Mouse (Mus musculus): ENCODE measurements around the gene Arvcf. TPM values are rescaled to one million over a fixed set of nuclear protein-coding genes. Genes with fewer than 3 reads are reported as not detected.

Arvcf gene
- total and polyA plus RNA-seq, 2 experiments from 2014 or later: 22.5 to 62.1 TPM

DNA sequence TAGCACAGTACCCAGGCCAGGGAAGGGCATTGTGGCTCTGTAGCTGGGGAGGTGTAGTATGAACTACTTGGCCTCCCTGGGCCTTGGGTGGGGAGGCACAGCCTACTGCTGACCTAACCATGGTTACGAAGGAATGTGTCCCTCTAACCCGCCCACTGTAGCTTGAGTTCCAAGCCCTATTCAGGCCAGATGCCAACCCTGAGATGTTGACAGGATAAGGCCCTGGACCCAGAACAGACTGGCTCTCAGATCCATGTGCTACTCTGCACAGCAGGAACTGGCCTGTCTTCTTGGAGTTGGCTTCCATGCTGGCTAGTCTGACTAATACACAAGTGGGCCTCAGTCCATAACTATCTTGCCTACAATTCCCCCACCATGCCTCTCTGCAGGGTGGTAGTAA lies 48.2 kb downstream of the Arvcf start:
- no peak for DNase-seq (ENCODE audit: low spot score)
- peaks cover 28% of the 10 kb centered on the region for H3K4me1 ChIP-seq (ENCODE audit: control insufficient read depth, insufficient read depth)

DNA sequence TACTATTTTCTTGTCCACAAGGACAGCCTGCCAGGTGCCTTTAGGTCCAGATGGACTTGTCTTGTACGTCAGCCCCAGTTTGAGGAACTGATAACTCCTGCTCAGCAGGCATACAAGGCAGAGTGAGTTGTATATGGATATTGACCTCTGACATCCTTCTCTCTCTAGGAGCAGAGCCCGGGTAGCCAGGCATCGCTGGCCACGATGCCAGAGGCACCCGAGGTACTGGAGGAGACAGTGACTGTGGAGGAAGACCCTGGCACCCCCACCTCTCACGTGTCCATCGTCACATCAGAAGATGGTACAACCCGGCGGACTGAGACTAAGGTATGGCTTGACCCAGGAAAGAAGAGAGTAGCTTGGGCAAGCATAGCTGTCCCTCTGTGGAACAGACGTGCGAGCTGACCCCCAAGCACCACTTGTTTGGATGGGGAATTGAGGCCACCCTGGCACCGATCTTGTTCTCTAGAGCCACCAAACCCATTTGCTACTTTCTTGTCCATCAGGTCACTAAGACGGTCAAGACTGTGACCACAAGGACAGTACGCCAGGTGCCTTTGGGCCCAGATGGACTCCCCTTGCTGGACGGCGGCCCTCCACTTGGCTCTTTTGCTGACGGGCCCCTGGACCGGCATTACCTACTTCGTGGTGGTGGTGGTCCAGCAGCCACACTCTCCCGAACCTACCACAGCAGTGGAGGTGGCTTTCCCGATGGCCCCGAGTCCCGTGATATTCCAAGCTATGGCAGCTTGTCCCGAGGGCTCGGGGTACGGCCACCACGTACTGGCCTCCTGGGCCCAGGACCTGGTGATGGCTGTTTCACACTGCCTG lies 49.0 kb downstream of the Arvcf start:
- ATAC-seq (ENCODE audit: insufficient read depth, low read depth): no peak
- Histone ChIP-seq H3K4me2 (ENCODE audit: low read depth, low read length) (no peak overlapping the region), H3K36me3 (replicated peaks; ENCODE audit: control insufficient read depth, insufficient read depth, low read length) (peaks cover 49% of the 10 kb centered on the region), H3K4me1 (ENCODE audit: control insufficient read depth, insufficient read depth) (peaks cover 28% of the 10 kb centered on the region), H3K9ac (replicated peaks; ENCODE audit: low read depth, low read length) (no peak overlapping the region), H3K27me3 (ENCODE audit: control insufficient read depth, insufficient read depth, low read length) (no peaks in the 10 kb centered on the region), H3K27ac (ENCODE audit: low read depth) (peak overlapping the region; percentile 92), H3K9me3 (replicated peaks; ENCODE audit: control insufficient read depth, low read length) (no peaks in the 10 kb centered on the region), H3K4me3 (ENCODE audit: low read depth, low read length) (no peak overlapping the region)
- TF ChIP-seq CTCF (IDR thresholded peaks at IDR 0.05; ENCODE audit: low read depth): no peak
- TF ChIP-seq EP300 (IDR thresholded peaks at IDR 0.05; ENCODE audit: low read depth): no peak
- 95% methylated on average over 27 of the region's 27 CpGs for WGBS
- DNase-seq (ENCODE audit: low spot score): no peak

More for the DNA sequence above, 48.2 kb downstream of the Arvcf start:
- H3K27ac ChIP-seq (ENCODE audit: low read depth): peak overlapping the region; percentile 92
- peaks cover 43% of the 10 kb centered on the region for H3K36me3 ChIP-seq (replicated peaks; ENCODE audit: control insufficient read depth, insufficient read depth, low read length)
- H3K27me3 ChIP-seq (ENCODE audit: control insufficient read depth, insufficient read depth, low read length): no peaks in the 10 kb centered on the region
- no peaks in the 10 kb centered on the region for H3K9me3 ChIP-seq (replicated peaks; ENCODE audit: control insufficient read depth, low read length)
- WGBS: 21% methylated on average over 2 of the region's 2 CpGs
- TF ChIP-seq EP300 (IDR thresholded peaks at IDR 0.05; ENCODE audit: low read depth): no peak
- no peak for TF ChIP-seq CTCF (IDR thresholded peaks at IDR 0.05; ENCODE audit: low read depth)
- H3K9ac ChIP-seq (replicated peaks; ENCODE audit: low read depth, low read length): no peak overlapping the region; the same call in 1 of the 2 replicates
- H3K4me3 ChIP-seq (ENCODE audit: low read depth, low read length): no peak overlapping the region
- 0 out of 2 replicates have a peak overlapping the region, but pooled peaks have one; percentile 4 for H3K4me2 ChIP-seq (ENCODE audit: low read depth, low read length)
- ATAC-seq (ENCODE audit: insufficient read depth, low read depth): 0 out of 2 replicates have a peak, but pooled peaks have one; percentile 2

- DNase-seq (ENCODE audit: low spot score): no peak
- Histone ChIP-seq H3K4me3 (ENCODE audit: low read depth, low read length) (no peak overlapping the region), H3K27ac (ENCODE audit: low read depth) (no peak overlapping the region), H3K36me3 (replicated peaks; ENCODE audit: control insufficient read depth, insufficient read depth, low read length) (peaks cover 78% of the 10 kb centered on the region), H3K9me3 (replicated peaks; ENCODE audit: control insufficient read depth, low read length) (no peaks in the 10 kb centered on the region), H3K9ac (replicated peaks; ENCODE audit: low read depth, low read length) (no peak overlapping the region), H3K27me3 (ENCODE audit: control insufficient read depth, insufficient read depth, low read length) (no peaks in the 10 kb centered on the region), H3K4me1 (ENCODE audit: control insufficient read depth, insufficient read depth) (peaks cover 15% of the 10 kb centered on the region), H3K4me2 (ENCODE audit: low read depth, low read length) (no peak overlapping the region)
- TF ChIP-seq CTCF (IDR thresholded peaks at IDR 0.05; ENCODE audit: low read depth) (no peak), EP300 (IDR thresholded peaks at IDR 0.05; ENCODE audit: low read depth) (no peak)
- 73% methylated on average over 9 of the region's 9 CpGs for WGBS
- no peak for ATAC-seq (ENCODE audit: insufficient read depth, low read depth)
These were observed 52.0 kb downstream of the Arvcf start for GRCm38 (mm10) chr16:18400028-18400427.

DNA sequence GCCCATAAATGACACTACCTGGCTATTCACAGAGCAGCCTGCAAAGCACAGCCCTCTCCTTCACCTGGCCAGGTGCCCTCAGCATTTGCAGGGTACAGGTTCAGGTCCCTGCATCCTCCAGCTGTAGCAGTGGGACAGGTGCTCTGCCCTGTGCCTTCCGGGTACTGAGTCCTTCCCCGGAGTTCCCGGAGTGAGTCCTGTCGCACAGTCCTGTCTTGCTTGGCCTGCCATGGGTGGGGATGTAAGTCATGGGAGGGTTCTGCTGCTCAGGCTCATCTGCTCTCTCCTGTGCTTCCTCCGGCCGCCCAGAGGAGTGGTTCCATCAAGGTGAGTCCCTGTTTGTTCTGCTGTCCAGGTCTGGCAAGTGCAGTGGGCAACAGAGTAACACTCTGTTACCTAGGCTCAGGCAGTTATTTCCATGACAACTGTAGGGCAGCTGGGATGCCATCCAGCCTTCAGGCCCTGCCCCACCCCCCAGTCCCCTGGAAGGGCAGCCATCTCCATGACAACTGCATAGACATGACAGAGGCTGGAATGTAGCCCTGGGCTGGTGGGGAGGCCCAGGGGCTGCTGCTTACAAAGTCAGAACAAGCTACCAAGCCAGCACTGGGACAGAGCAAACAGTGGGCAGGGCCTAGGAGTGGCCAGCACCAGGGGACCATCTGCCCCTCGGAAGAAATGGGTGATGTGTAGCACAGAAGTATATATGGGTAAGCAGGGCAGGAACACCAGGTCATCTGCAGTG lies 52.7 kb downstream of the Arvcf start:
- no peak overlapping the region for H3K27ac ChIP-seq (ENCODE audit: low read depth)
- H3K4me2 ChIP-seq (ENCODE audit: low read depth, low read length): no peak overlapping the region
- H3K9me3 ChIP-seq (replicated peaks; ENCODE audit: control insufficient read depth, low read length): no peaks in the 10 kb centered on the region
- DNase-seq (ENCODE audit: low spot score): no peak
- peak; percentile 8; the same call in 1 of the 2 replicates for ATAC-seq (ENCODE audit: insufficient read depth, low read depth)
- peaks cover 81% of the 10 kb centered on the region for H3K36me3 ChIP-seq (replicated peaks; ENCODE audit: control insufficient read depth, insufficient read depth, low read length)
- H3K9ac ChIP-seq (replicated peaks; ENCODE audit: low read depth, low read length): no peak overlapping the region
- TF ChIP-seq EP300 (IDR thresholded peaks at IDR 0.05; ENCODE audit: low read depth): no peak
- no peak for TF ChIP-seq CTCF (IDR thresholded peaks at IDR 0.05; ENCODE audit: low read depth)
- H3K27me3 ChIP-seq (ENCODE audit: control insufficient read depth, insufficient read depth, low read length): no peaks in the 10 kb centered on the region
- H3K4me1 ChIP-seq (ENCODE audit: control insufficient read depth, insufficient read depth): peaks cover 12% of the 10 kb centered on the region
- WGBS: 55% methylated on average over 7 of the region's 7 CpGs
- H3K4me3 ChIP-seq (ENCODE audit: low read depth, low read length): no peak overlapping the region

- no peak overlapping the region for H3K4me2 ChIP-seq (ENCODE audit: low read depth, low read length)
- H3K9ac ChIP-seq (replicated peaks; ENCODE audit: low read depth, low read length): no peak overlapping the region
- peaks cover 64% of the 10 kb centered on the region for H3K36me3 ChIP-seq (replicated peaks; ENCODE audit: control insufficient read depth, insufficient read depth, low read length)
- 82% methylated on average over 12 of the region's 12 CpGs for WGBS
- peaks cover 22% of the 10 kb centered on the region for H3K4me1 ChIP-seq (ENCODE audit: control insufficient read depth, insufficient read depth)
- H3K9me3 ChIP-seq (replicated peaks; ENCODE audit: control insufficient read depth, low read length): no peaks in the 10 kb centered on the region
- H3K27me3 ChIP-seq (ENCODE audit: control insufficient read depth, insufficient read depth, low read length): no peaks in the 10 kb centered on the region
- TF ChIP-seq EP300 (IDR thresholded peaks at IDR 0.05; ENCODE audit: low read depth) (no peak), CTCF (IDR thresholded peaks at IDR 0.05; ENCODE audit: low read depth) (no peak)
- no peak overlapping the region for H3K4me3 ChIP-seq (ENCODE audit: low read depth, low read length)
- no peak for DNase-seq (ENCODE audit: low spot score)
- no peak overlapping the region for H3K27ac ChIP-seq (ENCODE audit: low read depth)
- no peak for ATAC-seq (ENCODE audit: insufficient read depth, low read depth)
These were observed 55.3 kb downstream of the Arvcf start for GRCm38 (mm10) chr16:18403285-18403684.
